Mouse (Mus musculus) left cerebral cortex, adult 2 months (tissue): ENCODE measurements around the gene Hic1. TPM values are rescaled to one million over a fixed set of nuclear protein-coding genes. Genes with fewer than 3 reads are reported as not detected.

Experiments
- DNase-seq, 2 experiments: peaks; one replicate each; pipeline ENCODE4 v3.0.0; 2021 to 2022; ENCODE audit warnings: low spot score in 2 of 2, mixed read lengths in 1 of 2; ENCODE audit errors: extremely low spot score in 1 of 2
- H3K27ac ChIP-seq: fragments of 200-600 bp; 2 replicates; pipeline ENCODE4 v1.8.1; 2022
- H3K4me3 ChIP-seq: fragments of 200-600 bp; 2 replicates; pipeline ENCODE4 v1.8.1; 2022
- CTCF ChIP-seq: fragments of 200-600 bp; IDR thresholded peaks from 2 replicates; pipeline ENCODE4 v1.8.1; 2022; ENCODE audit warnings: antibody characterized with exemption, mild to moderate bottlenecking, moderate library complexity
- intact Hi-C: fragments of 180-260 bp; cut with DNase I; formaldehyde crosslinking; loops from one replicate; pipeline ENCODE4 v1.15.1; 2025
- total RNA-seq, 2 experiments: library from RNA; stranded (reverse); gene quantifications; 2 replicates each; pipeline ENCODE4 v1.2.3; 2021

Hic1 gene
- total RNA-seq, 2 experiments from 2014 or later, result 3.3 to 3.9 TPM

DNA sequence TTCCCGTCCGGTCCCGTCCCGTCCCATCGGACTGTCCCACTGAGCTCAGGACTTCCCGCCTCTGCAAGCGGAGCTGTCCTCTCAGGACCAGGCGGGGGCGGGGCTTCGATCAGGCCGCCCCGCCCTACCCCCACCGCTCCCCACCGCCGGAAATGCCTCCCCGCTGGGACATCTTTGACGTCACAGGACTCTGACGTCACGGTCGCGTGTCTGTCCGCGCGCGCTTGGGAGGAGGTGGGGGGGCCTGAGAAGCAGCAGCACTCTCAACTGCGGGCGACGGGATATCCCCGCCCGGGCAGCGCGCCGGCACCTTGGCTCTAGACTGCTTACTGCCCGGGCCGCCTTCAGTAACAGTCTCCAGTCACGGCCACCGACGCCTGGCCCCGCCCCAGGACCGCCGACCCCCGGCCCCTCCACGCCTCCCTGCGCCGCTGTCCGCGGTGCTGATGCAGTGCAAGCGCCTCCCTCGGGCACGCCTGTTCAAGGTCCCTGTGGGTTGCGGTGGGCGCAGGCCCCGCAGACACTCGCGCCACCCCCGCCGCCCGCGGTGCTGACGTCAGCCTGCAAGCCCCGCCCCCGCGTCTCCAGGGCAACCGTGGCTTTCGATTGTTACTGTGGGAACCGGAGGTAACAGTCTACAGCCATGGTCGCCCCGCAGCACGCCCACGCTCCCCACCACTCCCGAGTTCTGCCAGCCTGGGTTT is 3.9 kb upstream of the Hic1 start:
- Histone ChIP-seq H3K4me3 (peak overlapping the region; percentile 66), H3K27ac (peak overlapping the region; percentile 96)
- TF ChIP-seq CTCF, result no peak
- intact Hi-C loops, result loop anchor here (2.0 to 5.0 kb wide), 2 partner anchors 288 to 341 kb away; partner anchors contain the start of genes Mnt and Tlcd2
- DNase-seq, result peak; percentile 94 to 97

DNA sequence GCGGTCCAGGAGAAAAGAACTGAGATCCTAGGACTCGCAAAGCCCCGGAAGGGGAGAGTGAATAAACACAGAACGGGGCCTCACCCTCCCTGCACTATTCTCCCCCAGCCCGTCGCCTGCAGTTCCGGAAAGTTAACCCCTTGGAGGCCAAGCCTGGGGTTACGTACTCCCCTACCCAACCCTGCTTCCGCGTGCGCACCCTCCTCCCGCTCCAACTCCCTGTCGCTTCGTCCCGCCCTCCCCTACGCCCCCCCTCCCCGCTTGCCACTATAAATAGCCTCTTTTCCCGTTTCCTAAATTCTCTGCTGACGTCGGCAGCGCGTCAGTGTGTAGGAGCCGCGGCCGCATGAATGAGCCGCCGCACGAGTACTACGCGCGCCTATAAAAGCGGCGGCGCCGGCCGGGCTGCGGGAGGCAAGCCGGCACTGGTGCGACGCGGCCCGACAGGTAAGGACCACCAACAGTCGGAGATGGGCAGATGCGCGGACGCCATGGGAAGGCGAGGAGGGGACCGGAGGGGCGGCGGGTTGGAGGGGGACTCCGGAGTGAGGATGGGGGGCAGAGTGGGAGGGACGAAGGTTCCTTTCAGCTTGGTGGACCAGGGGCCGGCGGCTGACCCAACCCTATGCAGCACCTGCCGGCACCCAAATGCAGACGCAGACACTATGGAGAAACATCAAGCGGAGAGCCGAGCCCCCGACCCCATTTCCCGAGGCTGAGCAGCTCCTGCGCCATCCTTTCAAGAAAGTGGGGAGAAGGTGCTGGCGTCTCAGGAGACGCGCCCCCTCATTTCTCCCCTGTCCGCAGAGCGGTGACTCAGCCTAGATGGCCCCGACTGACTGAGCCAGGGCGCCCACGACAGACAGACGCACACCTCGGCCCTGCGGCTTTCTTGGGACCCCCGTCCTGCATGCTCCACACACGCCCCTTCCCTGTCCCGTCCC is 3.1 kb upstream of the Hic1 start:
- TF ChIP-seq CTCF, result no peak
- intact Hi-C loops, result loop anchor here (2.0 to 5.0 kb wide), 2 partner anchors 288 to 340 kb away; partner anchors contain the start of genes Mnt and Tlcd2

DNA sequence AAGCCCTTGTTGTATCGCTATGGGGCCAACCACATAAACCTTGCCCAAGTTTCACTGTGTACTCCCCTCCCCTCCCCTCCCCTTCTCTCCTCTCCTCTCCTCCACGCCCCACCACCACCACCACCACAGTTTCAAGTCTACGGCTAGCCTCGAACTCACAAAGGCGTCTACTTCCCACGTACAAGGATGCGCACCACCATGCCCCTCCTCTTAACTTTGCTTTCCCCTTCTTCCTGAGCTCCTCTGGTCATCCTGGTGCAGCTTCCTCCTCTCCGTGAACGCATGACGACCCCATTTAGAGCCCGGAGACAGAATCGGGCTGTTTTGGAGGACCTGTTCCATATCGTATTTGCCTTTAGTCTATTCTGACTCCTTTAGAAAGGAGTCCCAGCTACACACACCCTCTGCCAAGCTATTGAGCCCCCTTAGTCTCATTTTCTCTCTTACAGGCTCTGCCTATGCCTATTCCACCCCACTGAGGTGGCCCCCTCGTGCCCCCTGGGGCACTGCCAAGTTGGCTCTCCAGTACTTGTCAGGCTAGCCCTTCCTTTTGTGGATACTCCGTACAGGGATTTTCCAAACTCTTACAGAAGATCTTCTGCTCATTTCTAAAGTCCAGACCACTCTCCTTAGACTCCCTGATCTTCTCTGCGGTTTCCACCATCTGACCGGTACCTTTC is 2.0 kb upstream of the Hic1 start:
- TF ChIP-seq CTCF, result no peak
- intact Hi-C loops, result loop anchor here (5.0 kb wide), 1 partner anchor 339 kb away; the partner anchor contains the start of gene Mnt

More for the DNA sequence above, 3.1 kb upstream of the Hic1 start:
- peak; percentile 82 to 84 for DNase-seq
- Histone ChIP-seq H3K27ac (peak overlapping the region; percentile 96), H3K4me3 (peak overlapping the region; percentile 66)

DNA sequence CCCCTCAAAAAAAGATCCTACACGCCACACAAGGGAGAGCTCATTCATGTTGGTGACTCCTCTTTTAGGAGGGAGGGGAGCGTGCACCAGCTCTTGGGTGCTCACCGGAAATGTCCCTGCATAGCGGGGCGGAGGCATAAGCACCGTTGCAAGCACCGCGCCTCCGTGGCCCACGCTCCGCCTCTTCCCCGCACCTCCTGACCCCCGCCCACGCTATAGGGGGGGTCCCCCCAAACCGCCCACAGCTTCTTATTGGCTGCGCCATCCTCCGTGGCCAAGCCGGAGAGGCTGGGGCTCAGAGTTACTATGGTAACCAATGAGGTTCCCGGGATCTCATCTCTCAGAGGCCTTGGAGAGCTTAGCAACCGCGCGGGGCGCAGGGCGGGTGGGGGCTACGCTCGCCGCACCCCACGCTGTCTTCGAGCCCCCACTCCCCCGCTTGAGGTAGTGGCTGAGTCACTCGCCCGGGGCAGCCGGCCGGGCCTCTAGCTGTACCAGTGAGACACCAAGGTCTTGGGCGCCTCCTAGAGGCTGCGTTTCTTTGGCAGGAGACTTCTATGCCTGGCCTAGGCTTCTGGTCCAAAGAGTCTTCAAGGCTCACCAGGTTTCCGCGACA is 925 bp upstream of the Hic1 start:
- intact Hi-C loops, result loop anchor here (1.0 to 5.0 kb wide), 2 partner anchors 296 to 338 kb away; partner anchors contain the start of gene Mnt

More for the DNA sequence above, 2.0 kb upstream of the Hic1 start:
- peak overlapping the region; percentile 55 for H3K27ac ChIP-seq
- DNase-seq, result peak in 1 of 2 experiments; percentile 15
- no peak overlapping the region for H3K4me3 ChIP-seq

DNA sequence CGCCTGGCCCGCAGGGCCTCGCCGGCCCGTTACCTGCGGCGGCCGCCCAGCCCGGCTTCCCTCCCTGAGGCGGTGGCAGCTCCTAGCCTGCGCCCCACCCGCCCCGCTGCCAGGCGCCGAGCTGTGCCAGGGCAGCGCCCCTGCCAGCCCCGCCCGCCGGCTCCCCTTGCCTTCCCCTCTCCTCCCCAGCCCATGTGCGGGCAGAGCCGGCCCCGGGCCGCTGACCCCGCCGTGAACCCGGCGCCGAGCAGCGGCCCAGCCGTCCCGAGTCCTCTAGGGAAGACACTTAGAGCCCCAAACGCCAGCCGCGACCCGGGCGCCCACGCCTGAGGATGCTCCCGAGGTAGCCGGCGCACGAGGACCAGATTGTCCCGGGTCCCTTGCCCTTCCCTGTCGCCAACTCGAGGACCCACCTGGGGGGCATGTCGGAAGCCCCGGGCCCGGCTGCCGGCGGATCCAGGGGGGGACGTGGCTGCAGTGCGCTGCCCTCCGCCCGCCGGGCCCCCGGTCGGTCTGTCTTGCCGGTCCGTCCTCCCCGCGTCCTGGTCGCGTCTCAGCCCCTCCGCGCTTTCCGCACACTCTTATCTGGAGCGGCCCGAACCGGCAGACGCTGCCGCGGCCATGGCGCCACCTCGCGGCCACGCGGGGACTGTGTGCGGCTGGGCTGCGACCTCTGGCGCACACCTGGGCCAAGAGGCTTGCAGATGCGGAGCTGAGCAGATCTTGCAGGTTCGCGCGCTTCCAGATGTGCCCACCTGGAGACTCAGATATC is 543 bp downstream of the Hic1 start:
- H3K4me3 ChIP-seq, result peak overlapping the region; percentile 63
- intact Hi-C loops, result loop anchor here (1.0 to 2.0 kb wide), 2 partner anchors 187 to 222 kb away; no protein-coding TSS in a partner anchor
- peak; percentile 84 for DNase-seq
- peak; percentile 94 for TF ChIP-seq CTCF
- peak overlapping the region; percentile 69 for H3K27ac ChIP-seq

More for the DNA sequence above, 925 bp upstream of the Hic1 start:
- Histone ChIP-seq H3K4me3 (peak overlapping the region; percentile 63), H3K27ac (peak overlapping the region; percentile 77)
- TF ChIP-seq CTCF, result peak; percentile 83
- peak; percentile 90 to 94 for DNase-seq

DNA sequence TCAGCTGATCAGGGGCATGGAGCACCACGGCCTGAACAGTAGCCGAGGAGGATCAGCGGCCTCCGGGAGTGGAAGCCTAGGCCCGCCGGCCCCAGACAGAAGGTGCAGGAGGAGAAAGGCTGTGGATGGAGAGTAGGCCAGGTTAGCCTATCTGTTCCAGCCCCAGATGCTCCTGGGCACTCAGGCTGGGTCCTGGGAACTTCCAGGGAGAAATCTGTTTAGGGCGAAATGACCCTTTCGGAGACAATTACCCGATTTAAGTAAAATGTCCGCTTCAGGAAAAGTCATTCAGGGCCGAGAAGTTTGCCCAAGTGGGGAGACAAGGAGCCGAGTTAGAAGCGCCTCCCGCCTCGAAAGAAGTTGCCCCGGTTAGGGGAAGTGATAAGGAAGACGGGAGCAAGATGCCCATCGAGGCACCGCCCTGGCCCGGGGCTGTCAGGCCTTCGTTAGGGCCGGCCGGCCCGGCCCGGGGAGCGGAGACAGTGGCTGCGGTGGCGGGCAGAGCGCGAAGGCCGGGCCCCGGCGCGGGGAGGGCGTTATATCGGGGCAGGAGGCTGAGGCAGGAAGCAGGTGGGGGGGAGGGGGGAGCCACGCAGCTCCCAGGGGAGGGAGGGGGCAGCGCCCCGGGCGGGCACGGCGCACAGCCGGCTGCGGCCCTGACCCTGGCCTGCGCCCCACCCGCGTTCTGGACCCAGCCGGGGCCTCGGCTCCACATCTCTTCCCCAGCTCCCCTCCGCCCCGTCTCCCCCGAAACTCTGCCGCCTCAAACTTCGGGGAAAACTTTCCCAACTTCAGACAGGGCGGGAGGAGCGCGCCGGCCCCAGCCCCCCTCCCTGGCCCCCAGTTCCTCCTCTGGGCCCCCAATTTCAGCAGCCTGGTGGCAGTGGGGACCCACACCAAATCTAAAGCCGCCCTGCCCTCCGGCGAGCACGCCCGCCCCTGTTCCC is 1.4 kb downstream of the Hic1 start:
- intact Hi-C loops, result loop anchor here (2.0 kb wide), 1 partner anchor 221 kb away; no protein-coding TSS in a partner anchor
- no peak for TF ChIP-seq CTCF
- peak overlapping the region; percentile 32; the same call in 1 of the 2 replicates for H3K27ac ChIP-seq
- peak overlapping the region; percentile 63 for H3K4me3 ChIP-seq
- DNase-seq, result peak in 1 of 2 experiments; percentile 8

DNA sequence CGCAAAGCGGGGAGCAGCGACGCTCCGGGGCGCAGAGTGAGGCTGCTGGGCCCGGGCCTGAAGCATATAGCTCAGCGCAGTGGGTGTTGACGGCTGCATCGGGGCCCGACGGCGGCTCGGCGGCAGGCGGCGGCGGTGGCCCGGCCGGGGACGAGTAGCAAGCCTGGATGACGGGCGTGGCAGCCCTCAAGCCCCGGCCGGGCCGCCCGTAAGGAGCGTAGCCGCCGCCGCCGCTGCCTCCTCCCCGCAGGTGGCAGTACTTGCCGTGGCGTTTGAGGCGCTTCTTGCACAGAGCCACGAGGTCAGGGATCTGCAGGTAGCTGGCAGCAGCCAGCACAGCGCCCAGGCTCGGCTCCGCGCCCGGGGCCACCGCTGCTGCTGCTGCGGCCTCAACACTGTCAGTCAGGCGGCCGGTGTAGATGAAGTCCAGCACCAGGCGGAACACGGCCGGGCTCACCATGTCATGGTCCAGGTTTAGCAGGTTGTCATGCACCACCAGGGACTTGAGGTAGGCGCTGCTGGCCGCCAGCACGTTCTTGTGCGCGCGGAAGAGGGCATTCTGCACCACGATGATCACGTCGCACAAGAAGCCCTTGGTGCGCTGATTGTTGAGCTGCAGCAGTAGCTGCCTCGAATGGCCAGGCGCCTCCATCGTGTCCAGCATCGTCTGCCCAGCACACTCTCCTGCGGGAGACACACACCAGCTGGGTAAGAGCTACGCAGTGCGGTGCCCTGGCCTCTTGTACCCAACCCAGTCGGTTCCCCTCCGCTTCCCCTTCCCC is 2.3 kb downstream of the Hic1 start:
- peak in 1 of 2 experiments; percentile 32 for DNase-seq
- TF ChIP-seq CTCF, result no peak; the same call in 1 of the 2 replicates
- Histone ChIP-seq H3K4me3 (peak overlapping the region; percentile 13; the same call in 1 of the 2 replicates), H3K27ac (peak overlapping the region; percentile 32; the same call in 1 of the 2 replicates)
- intact Hi-C loops, result no loop called here

DNA sequence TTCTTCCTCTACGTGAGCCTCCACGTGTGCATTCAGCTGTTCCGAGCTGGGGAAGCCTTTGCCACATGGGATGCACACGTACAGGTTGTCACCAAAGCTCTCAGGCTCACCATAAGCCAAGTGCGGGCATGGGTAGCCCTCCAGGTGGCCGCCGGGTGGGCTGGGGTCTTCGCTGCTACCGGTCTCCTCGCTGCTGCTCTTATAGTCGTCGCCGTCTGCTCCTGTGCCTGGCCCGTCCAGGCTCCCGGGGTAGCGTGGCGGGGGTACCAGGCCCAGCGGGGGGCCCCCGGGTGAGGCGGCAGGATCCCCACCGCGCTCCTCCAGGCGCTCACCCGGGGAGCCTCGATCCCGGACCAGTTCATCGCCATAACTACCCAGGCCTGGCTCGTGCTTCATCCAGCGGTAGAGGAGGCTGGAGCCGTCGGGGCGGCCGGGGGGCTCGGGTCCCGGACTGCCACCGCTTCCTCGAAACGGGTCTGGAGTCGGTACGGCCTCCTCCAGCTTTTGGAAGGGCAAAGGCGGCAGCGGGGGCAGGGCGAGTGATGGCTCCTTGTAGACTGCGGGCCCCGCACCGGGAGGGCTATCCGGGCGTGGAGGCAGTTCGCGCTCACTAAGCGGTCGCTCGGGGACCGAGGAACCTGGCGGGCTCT is 3.0 kb downstream of the Hic1 start:
- Histone ChIP-seq H3K4me3 (peak overlapping the region; percentile 32; the same call in 1 of the 2 replicates), H3K27ac (no peak overlapping the region)
- no peak for TF ChIP-seq CTCF
- DNase-seq, result peak in 1 of 2 experiments; percentile 17
- intact Hi-C loops, result no loop called here
